Mouse (Mus musculus): ENCODE measurements at regions not wholly inside any gene's neighbourhood (a gene's known extent, or its start where the extent isn't known, plus 50 kb on each side); places are given as distances from the start of the nearest gene placed in this dataset.

GRCm38 (mm10) chr3:15007821-15008220, 121.7 kb downstream of the Car2 start:
- TF ChIP-seq CTCF (IDR thresholded peaks at IDR 0.05) (no peak), EP300 (IDR thresholded peaks at IDR 0.05; ENCODE audit: insufficient read depth, low read depth, low read length) (no peak), POLR2A (IDR thresholded peaks at IDR 0.05; ENCODE audit: insufficient read depth, low read depth, low read length) (no peak)

All from heart, adult 2 months (tissue).